Mouse (Mus musculus) left cerebral cortex, adult 9 months (tissue): ENCODE measurements around the gene Rreb1.

ENCODE experiments used
- DNase-seq, 2 experiments: peaks; one replicate each; pipeline ENCODE4 v3.0.0; 2022; ENCODE audit warnings: low spot score in 2 of 2

The Rreb1 gene

DNA sequence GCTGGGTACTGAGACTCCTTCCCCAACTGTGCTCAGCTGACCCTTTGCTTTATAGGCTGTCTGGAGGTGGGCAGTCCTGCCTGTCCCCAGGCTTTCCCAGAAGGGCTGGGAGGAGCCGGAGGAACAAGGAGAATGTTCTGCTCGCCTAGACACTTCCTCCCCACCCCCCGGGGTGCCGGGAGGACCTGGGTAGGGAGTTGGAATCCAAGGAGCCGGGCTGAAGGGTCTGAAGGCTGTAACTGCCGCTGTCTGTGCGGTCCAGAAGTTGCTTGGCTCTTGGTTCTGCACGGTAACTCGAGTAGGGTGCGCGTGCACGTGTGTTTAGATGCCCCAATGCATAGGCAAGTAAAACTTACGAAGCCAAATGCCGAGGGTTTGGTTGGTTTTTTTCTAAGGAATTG is 75.8 kb downstream of the Rreb1 start:
- DNase-seq: peak in 1 of 2 experiments; percentile 15

DNA sequence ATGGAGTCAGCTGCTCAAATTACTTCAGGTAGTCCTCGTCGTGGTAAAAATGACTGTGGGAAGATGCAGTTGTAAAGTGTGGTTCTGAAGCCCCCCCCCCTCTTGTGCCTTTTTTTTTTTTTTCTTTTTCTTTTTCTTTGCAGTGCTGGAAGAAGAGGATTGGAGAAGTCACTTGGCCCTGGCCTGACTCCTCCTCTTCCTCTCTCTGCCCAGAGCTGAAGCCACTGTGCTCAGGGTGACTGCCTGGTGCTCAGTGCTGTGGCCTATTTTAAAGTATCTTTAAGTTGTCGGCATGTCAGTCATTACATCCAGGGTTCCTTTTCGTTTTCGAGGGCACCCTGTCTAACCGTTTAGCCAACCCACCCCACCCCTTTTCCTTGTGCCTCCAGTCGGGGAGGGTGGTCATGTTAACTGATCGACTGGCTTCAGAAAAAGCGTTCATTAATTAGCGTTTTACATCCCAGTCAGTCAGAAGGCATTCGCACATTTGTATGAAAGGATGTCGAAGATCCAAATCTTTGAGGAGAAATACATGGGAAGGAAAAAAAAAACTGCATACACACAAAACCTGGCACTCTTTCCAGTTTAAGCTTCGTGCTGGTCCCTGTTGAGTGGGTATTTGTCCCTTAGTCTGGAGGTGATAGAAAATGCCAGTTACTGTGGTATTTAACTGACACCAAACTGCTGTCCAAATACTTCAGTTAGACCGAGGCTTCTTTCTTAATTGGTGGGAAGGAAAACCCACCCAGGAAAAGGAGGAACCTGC is 76.4 kb downstream of the Rreb1 start:
- no peak for DNase-seq

DNA sequence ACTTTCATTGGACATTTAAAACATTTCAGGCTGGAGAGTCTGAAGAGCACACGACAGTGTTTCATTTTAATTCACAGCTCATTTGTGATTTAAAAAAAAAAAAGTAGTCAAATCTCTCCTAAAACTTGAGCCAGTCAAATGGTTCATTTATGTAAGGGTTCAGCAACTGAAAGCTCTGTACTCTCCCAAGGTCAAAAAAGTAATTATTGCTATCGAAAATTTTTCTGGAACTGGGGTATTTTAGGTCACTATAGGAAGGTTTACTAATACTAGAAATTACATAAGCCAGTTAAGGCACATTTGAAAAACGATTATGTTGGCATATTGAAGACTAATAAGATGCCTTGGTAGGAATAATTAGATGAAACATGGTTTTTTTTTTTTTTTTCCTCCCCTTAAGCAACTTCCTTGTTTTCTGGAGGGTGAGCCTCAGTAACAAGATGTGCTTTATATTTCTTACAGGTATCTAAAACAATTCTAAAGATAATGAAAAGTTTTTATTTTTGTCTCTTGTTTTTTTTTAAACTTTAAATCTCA is 77.1 kb downstream of the Rreb1 start:
- no peak for DNase-seq

DNA sequence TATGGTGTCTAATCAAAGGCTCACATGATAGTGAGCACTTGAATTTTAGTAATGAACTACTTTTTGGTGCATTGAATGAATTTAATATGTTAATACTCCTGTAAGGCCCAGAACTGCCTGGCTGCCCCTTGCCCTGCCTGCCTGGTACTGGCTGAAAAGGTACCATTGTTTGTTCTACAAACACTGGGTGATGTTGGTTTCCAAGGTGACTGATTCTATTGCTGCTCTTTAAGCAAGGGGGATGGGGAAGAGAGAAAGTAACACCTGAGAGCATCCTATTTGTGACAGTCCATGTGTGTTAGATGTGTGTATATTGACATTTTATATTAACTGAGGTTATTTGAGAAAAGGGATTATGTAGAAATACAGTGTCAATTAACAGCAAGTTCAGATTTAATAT is 77.6 kb downstream of the Rreb1 start:
- no peak for DNase-seq

DNA sequence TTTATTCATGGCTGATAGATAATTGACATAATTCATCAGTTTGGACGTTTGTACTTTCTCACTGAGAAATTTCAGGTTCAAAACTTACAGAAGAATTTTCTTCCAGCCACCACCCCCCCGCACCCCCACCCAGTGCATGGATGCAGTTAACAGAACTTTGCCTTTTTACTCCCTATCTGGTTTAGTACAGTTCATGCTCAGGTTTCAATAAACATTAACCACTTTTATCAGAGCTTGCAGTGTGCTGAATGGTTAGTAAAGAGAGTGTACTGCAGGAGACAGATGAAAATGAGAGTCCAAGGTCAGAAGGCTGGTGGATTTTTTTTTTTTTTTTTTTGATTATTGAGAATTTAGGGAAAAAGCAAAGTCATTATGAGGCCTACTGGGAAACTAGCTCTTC is 78.3 kb downstream of the Rreb1 start:
- no peak for DNase-seq

DNA sequence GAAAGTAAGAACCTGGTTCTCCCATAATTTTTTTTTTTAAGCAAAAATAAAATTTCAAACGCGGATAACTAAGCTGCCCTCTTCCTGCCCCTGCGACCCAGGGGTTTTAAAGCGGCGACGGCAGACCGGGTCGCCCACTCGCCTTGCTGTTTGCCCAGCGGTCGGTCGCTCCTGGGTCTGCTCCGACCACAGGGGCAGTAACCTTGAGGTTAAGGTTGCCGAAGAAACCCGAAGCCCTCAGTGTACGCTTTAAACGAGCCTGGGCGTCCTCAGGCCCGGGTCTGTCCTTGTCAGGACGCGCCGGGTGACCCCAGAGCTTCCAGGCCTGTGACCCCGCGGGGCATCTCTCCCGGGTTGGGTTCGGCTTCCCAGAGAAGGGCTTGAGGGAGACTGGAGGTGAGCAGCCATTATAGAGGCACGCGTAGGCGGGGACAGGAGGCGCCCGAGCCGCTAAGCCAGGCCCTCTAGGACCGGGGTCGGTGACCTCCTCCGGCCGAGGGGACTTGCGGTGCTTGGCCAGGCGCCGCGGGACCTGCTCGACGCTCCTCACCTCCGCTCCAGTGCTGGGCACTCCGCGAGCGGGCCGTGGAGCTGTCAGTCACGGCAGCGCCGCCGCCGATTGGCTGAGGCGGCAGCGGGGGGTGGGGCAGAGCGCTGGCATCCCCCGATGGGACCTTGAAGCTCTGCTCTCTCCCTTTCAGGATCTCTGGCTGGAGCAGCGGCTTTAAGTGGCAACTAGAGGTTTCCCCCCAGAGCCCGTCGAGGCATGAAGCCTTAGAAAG is 79.3 kb downstream of the Rreb1 start:
- peak; percentile 58 to 91 for DNase-seq

DNA sequence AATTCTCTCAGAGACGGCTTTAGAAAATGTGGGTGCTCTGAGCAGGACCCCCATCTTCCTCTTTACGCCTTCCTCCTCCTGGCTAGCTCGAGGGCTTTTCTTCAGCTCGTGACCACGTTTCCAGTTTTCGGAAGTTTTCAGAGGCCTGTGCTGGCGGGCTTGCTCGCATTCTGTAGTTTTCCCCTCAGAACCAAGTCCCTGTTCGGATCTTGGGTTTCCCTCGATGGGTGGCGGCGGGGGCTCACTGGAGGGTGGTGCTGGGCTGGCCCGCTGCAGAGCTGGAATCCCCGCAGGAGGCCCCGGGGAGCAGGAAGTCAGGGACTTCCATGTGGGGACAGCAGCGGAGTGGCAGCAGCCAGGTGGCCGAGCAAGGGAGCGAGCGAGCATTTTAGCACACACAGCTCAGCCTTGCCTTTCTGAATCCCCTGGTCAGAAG is 79.9 kb downstream of the Rreb1 start:
- no peak for DNase-seq

DNA sequence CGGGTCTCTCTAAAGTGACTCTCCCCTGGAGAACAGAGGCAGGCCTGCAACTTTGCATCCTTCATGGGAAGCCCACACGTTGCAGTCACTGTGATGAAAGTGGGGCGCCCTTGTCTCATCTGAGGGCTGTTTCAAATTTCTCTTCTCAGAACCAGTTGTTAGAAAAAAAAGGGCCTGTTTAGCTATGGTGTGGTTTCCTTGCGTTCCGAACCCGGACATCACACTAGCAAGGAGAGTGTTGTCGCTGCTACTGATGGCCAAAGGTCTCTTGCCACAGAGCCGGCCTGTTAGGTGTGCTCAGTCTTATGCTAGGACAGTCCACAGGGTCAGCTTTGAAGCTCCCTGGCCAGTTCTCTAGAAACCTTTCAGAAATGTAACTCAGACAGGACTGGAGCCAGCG is 80.3 kb downstream of the Rreb1 start:
- DNase-seq: no peak

DNA sequence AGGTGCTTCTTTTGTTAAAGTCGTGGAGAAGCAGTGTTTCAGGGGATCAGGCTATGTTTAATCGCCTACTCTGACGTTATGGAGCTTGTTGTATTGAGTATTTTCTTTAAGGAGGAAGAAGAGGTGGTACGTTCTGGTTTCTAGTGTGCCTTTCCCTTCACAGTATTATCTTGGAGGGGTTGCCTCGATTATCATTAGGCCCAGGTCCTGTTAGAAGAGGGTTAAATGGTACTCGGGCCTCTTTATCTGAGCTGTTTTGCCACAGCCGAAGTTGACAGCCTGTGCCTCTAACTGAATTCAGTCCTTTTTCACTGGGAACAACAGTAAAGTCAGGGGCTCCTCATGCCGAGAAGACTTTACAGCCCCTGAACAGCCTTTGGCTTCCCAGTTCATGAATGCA is 81.6 kb downstream of the Rreb1 start:
- DNase-seq: no peak

DNA sequence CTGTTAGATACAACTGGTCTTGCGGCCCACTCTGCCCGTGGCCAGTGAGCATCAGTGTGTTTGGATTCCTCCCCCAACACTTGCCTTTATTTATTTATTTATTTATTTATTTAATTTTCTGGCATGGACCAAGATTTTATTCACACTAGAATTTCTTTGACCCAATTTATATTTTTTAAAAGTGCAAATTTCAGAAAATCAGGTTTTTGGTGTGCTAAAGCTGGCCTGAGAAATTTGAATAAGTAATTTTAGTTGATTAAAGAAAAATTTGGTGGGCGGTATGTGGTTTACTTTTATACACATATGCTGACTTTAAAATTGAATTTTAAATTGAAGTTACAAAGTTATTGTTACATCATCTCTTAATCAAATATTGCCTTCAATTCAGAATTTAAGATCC is 82.0 kb downstream of the Rreb1 start:
- no peak for DNase-seq

DNA sequence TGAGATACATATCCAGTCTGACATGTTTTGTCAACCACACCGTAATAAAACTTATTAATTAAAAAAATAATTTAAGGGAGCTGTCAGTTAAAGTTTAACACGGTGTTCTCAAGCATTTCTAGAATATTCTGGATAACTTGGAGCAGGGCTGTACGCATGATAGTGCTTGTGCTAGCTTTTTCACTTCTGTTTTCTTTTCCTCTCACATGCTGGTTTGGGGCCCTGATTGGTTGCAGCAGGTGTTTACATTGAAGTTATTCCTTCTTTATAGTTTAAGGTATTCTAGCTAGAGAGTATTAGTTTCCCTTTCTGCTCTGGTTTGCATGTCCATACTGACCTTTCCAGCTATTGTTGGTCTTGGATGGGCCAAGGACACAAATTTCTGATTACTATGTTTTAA is 82.6 kb downstream of the Rreb1 start:
- DNase-seq: no peak

DNA sequence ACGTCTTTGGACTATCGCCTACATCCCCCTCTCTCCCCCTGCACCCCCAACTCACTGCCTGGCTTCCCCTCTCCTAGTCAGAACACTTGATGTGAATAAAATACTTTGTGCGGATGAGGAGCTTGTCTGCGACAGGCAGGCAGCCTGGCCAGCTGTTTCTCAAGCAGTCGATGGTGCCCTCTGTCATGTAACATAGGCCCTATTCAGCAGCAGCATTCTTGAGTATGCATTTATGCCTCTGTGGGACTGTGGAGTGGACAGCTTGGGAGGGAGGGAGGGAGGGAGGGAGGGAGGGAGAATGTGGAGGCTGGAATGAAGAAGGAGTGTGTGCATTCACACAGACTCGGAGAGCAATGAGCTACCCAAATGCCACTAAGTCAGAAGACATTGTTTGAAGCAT is 84.3 kb downstream of the Rreb1 start:
- DNase-seq: no peak

DNA sequence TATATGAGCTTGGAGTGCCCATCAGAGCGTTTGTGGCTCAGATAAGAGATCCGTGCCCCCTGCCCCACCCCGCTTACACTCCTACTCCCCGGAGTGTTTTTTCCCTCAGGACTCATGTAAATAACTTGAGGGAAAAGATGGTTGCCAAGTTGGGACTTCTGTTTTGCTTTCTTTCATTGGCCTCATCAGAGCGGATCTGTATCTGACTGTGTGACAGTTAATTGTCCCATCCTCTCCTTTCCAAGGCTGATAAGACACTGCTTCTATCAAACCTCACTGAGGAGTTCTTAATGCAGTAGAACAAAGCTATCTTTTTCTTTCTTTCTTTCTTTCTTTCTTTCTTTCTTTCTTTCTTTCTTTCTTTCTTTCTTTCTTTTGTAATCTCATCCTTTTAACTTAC is 85.4 kb downstream of the Rreb1 start:
- DNase-seq: no peak

DNA sequence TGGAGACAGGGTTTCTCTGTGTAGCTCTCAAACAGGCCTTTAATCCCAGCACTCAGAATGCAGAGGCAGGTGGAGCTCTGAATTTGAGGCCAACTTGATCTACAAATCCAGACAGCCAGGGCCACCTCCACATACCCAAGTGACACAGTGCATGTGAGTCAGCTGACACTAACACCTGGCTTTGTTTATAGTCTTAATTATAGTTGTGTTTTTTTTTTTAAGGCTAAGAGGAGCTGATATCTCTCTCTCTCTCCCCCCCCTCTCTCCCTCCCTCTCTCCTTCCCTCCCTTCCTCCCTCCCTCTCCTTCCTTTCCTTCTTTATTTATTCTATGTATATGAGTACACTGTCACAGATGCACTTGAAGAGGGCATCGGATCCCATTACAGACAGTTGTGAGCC is 86.5 kb downstream of the Rreb1 start:
- DNase-seq: no peak

DNA sequence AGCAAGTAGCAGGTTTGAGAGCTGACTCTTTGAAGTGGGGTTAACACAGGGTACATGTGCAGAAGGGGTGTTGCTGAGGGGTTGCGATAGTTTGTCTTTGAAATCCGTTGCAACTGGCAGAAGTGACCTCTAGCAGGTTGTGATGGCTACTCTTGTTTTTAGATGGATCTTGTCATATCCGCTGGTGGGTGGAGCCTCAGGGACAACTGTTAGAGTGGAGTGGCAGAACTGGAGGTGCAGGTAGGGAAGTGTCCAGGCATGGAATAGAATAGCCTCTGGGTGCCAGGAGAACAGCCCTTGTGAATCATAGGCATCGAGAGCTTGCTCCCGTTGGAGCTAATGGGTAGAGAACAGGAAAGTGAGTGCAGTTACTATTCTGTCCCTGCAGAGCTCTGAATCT is 88.1 kb downstream of the Rreb1 start:
- no peak for DNase-seq

DNA sequence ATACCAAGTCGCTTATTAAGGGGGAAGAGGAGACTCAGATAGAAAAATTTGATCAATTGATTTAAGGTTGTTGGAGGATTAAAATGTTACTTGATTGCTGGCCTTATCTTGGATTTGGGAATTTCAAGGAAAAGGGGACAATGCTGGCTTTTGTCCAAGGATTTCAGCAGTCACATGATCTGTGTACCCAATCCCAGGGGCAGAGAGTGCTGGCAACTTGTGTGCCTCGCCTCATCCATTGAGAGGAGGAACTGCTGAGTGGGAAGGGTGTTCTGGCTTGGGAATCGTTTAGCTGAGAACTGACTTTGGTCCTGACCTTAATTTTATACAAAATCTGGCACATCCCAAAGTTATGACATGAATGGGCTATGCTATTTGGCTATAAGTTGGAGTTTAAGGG is 88.6 kb downstream of the Rreb1 start:
- DNase-seq: no peak

DNA sequence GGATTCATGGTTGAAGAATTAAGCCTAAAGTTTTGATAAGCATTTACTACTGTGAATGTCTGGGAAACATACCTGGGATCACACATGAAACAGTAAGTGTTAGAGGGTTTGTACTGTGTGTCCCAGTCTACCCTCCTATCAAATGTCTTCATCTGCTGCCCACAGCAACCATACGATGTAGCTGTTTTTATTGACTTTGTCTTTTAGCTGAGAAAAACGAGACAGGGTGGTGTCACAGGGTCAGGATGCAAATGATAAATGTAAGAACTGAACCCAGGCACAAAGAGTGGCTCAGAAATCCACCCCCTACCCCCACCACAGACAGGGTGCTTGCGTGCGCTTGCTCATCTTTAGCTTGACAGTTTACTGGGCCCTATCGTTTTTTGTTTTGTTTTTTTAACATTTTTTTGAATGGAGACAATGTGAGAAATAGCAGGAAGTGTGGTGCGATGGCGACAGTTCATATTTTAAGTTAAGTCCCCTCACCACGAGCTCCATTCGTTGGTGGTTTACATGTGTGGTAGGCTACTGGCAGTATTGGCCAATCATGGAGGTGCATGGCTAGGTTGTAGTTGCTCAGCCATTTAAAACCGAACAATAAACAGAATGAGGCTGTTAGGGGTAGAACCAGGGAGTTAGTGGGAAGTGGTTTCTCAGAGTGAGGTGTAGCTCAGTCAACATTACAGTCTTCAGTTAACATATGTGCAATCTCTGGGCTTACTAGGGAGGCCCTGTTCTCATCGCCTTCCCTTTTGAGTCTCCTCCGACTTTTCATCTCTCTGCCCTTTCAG is 92.1 kb downstream of the Rreb1 start:
- DNase-seq: no peak

DNA sequence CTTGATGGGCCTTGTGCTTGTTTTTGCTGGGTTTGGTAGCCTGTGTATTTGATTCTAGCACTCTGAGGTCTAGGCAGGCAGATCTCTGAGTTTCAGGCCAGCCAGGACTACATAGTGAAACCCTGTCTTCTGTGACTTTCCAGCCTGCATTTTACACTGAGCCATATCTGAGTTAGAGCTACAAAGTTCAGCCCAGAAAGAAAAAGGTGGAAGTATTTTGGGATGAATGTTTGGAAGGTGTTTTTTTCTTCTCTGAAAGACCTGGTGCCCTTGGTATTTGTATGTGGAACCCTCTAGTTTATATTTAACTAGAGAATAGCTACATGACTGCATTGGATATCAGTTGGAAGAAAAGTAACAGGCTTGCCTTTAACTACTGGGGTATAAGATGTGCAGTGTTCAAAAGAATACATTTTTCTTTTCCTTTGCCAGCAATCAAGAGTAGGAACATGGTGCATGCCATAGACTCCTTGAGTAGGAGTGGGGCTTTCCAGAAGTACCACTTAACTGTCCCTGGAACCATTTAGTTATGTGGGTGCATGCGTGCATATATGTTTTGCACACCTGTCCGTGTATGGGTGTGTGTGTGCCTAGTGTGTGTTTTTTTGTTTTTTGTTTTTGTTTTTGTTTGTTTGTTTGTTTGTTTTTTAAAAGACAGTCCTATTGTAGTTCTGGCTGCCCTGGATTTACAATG is 94.1 kb downstream of the Rreb1 start:
- no peak for DNase-seq

DNA sequence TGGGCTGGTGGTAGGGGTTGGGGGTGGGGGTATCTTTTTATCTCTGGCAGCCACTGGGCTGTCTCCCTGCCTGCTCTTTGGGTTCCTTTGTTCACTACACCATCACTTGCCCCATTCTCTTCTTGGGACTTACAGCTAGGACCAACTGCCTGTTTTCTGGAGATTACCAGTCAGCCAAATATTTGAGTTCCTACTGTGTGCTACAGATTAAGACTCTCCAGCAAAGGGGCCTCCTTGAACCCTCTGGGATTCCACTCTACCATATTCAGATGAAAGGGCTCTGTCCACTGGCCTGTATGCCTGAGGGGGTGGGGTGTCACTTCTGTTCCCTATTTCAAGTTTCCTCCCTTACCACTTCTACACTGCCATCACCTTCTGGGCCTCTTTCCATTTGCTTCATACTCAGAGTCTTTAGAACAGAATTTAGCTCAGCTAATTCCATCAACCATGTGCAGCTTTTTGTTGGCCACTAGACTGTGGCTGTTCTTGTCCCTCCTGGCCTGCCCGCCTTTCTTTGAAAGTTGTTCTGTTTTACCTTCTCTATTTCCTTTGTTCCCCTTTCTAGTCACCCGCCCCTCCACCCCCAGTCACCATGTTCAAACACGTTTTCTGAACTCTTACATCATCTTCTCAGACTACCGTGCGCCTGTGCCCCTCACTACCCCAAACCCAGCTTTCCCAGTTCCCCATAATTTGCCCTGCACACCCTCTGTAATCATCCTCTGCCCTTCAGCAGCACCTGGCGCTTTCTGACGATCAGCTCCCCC is 95.1 kb downstream of the Rreb1 start:
- no peak for DNase-seq

DNA sequence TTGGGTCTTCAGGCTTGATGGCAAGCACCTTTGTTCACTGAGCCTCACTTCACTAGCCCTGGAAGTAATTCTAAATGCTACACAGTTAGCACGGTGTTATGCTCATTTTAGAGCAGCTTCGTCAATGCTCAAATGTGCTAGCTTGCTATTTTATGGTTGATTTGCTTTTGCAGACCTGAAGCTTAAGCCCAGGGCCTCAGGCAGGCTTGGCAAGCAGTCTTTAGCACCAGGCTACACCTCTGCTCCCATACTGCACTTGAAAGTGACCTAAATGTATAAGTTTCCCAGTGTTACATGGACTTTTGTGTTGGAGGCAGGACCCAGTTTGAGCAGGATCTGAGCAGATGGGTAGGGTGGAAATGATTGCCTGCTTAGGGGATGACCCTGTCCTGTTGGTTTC is 97.7 kb downstream of the Rreb1 start:
- DNase-seq: no peak

DNA sequence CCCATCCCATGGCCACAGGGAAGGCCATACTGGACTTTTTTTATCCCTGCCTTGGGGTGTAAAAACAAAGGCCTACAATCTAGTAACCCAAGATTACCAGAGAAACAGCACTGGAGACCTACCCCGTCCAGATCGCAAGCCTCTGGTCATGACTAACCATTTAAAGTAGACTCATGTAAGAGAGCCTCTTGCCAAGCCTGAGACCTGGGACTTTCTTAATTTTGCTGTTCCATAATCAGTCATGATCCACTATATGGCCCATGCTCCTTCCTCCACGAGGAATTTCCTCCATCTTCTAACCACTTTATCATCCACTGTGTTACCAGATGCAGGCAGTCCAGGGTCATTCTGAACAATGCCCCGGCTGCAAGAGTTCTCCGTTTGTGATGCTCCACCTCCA is 98.2 kb downstream of the Rreb1 start:
- no peak for DNase-seq
